Mouse (Mus musculus): ENCODE results near the gene Stat5b.
A peak's percentile ranks its signal among the peaks of the same experiment; 100 is the strongest.

Gene Stat5b

DNA sequence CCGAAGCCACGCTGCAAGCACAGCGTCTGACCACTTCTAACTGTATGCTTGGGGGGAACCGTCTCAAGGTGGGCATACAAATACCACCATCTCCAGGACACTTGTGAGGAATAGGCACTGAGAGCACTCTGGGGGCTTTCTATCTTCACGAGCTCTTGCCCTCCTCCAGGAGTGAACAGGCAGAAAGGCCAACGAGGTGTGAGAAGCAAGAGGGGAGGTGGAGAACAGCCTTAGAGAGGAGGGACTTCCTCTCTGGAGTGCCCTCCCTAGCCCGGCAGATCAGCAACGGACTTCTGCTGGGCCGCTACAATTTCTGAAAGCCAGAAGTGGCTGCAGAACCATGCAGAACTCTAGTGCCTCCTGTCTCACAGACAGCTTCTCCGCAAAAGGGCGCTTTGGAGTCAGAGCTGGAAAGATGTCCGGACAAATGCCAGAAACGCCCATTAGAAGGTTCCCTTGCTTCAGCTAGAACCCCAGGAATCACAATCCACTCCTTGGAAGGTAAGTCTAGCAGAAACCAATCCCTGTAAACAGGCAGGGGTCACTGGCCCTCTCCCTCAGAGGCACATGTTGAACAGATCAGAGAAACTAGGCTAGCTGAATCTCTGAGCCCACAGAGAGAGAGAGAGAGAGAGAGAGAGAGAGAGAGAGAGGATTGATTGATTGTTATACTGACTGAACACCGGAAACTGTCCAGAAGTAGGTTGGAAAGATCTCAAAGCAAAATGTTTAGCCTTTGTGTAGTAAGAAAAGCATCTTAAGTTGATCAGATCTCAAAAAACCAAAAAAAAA lies 114.4 kb downstream of the Stat5b start:
- peak; percentile 62 for DNase-seq (ENCODE audit: low read depth)

DNA sequence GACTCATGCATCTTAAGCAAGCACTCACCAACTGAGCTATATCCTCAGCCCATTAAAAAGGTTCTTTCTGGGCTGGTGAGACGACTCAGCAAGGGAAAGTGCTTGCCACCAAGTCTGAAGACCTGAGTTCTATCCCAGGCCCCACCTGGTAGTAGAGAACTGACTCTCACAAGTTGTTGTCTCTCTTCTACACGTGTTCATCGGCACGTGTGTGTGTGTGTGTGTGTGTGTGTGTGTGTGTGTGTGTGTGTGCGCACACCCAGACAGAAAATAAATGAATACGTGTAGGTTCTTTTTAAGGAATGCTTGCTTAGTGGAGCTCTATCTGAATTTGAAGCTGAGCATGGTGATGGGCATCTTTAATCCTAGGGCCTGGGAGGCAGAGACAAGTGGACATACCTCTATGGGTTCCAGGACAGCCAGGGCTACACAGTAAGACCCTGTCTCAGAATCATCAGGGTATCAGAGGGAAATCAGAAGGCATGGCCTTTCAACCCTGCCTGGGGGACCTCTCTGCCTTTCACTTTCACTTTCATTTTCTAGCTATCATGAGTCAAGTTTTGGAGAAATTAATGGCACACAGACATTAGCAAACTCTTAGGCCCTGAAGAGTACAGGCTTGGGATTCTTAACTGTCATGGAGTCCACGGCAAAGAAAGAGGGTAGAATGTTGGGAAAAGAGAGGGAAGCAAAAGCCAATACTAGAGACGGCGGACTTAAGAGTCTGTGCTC lies 115.2 kb downstream of the Stat5b start:
- DNase-seq (ENCODE audit: low read depth): peak; percentile 83
